Mouse (Mus musculus) gastrocnemius, adult 2 months (tissue): ENCODE measurements around the gene 4930438A08Rik. TPM values are rescaled to one million over a fixed set of nuclear protein-coding genes. Genes with fewer than 3 reads are reported as not detected.

ENCODE experiments used
- DNase-seq: peaks from one replicate; pipeline ENCODE4 v3.0.0; 2022
- H3K27ac ChIP-seq: fragments of 200-600 bp; 2 replicates; pipeline ENCODE4 v1.8.1; 2022; ENCODE audit warnings: mild to moderate bottlenecking
- H3K4me3 ChIP-seq: fragments of 200-600 bp; 2 replicates; pipeline ENCODE4 v1.8.1; 2022; ENCODE audit warnings: mild to moderate bottlenecking, moderate library complexity
- CTCF ChIP-seq: fragments of 200-600 bp; IDR thresholded peaks from 2 replicates; pipeline ENCODE4 v1.8.1; 2022; ENCODE audit warnings: antibody characterized with exemption, mild to moderate bottlenecking, moderate library complexity
- intact Hi-C: fragments of 180-260 bp; cut with DNase I; formaldehyde crosslinking; loops from one replicate; pipeline ENCODE4 v1.15.1; 2025
- total RNA-seq, 2 experiments: library from RNA; stranded (reverse); gene quantifications; 2 replicates each; pipeline ENCODE4 v1.2.3; 2021

4930438A08Rik gene
- total RNA-seq, 2 experiments from 2014 or later = not detected

DNA sequence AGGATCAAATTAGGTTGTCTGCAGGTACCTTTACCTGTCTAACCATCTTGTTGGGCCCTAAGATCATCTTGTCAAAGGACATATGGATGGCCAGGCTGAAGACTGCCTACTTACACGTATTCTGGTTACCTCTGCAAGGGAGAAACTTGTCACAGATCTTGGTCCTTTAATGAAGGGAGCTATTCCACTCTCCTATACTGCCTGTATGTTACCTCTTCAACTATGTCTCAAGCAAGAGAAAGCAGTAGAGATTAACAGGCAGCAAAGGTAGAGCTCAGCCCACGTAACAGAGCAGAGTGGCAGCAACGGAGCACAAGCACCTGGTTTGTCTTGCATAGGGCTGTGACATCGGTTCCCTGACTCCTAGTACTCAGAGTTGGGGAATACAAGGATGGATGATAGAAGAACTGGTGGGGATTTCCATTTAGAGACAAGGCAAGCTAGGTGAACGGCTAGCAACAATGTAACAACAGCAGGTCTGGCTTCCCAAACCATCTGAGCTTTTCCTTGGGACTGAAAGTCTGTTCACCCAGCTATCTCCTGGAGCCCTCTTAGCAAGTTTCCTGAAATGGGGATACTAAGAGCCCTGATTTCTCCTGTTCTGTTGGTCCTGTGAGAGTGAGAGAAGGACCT, 41.1 kb downstream of the 4930438A08Rik start:
- H3K4me3 ChIP-seq = no peak overlapping the region
- H3K27ac ChIP-seq = no peak overlapping the region
- no peak for TF ChIP-seq CTCF
- intact Hi-C loops = no loop called here
- no peak for DNase-seq

DNA sequence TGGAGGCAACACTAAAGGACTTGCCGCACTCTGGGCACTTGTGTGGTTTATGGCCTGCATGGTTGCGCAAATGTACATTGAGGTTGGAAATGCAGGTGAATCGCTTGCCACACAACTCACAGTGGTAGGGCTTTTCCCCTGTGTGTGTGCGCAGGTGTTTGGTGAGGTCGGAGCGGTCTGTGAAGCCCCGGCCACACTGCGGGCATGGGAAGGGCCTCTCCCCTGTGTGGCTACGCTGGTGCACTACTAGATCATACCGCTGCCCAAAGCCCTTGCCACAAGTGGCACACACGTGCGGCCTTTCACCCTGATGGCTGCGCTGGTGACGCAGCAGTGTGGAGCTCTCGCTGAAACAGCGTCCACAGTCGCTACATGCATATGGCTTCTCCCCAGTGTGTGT, 41.7 kb downstream of the 4930438A08Rik start:
- intact Hi-C loops = no loop called here
- Histone ChIP-seq H3K4me3 (no peak overlapping the region), H3K27ac (no peak overlapping the region)
- DNase-seq = no peak
- no peak for TF ChIP-seq CTCF

DNA sequence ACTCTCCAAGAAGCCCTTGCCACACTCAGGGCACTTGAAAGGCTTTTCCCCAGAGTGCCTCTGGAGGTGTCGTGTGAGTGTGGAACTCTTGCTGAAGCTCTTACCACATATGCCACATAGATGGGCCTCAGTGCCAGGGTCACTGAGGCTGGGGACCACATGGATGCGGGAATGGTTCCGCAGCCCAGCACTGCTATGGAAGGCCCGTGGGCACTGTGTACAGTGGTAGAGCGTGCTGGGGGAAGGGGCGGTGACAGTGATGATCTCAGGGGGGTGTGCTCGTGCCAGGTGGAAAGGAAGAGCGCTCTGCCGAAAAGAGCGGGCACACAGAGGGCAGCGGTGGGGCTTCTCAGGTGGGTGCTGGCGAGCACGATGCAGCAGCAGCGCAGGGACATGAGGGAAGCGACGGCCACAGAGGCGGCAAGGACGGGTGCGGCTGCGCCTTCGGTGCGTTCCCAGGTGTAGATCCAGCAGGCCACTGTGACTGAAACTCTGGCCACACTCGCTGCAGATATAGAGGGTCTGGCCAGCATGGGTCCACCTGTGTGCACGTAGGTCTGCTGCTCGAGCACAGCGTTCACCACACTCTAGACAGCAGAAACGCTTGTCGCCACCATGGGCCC, 42.3 kb downstream of the 4930438A08Rik start:
- intact Hi-C loops = no loop called here
- H3K27ac ChIP-seq = no peak overlapping the region
- no peak for DNase-seq
- H3K4me3 ChIP-seq = no peak overlapping the region
- no peak for TF ChIP-seq CTCF

DNA sequence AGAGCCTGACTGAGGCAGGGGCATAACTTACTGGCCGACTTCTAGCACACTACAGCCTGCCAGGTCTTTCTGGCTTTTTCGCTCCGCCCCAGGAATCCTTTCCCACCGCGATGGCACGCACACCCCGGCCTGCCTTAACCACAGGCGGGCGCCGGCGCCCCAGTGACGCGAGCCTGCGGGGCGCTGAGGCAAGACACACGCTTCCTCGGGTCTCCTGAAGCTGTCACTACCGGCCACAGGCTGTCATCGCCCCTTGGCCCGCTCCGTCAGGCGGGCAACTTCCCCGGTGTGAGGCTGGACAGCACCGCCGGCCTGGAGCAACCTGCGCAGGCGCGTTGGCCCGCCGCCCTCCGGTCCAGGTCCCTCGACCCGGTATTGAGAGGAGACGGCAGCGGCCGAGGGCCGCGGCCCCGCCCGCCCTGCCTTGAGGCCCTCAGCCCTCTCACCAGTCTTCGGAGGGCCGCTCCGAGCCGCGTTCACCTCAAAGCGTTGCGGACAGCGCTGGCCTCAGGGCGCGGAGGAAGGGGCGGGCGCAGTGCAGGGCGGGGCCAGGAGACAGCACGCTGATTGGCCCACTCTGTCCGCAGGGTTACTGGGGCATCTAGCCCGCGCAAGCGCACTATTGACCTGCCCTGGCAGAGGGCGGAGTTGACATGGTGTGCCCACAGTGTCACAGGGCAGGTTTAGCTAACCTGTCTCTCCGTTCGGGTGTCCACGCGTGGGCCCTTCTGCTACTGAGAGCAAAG, 48.4 kb downstream of the 4930438A08Rik start:
- peak; percentile 99 for DNase-seq
- intact Hi-C loops = loop anchor here (10.0 kb wide), 1 partner anchor 218 kb away; the partner anchor contains the start of gene Cnot8
- peak overlapping the region; percentile 98 for H3K27ac ChIP-seq
- TF ChIP-seq CTCF = no peak
- H3K4me3 ChIP-seq = peak overlapping the region; percentile 93

DNA sequence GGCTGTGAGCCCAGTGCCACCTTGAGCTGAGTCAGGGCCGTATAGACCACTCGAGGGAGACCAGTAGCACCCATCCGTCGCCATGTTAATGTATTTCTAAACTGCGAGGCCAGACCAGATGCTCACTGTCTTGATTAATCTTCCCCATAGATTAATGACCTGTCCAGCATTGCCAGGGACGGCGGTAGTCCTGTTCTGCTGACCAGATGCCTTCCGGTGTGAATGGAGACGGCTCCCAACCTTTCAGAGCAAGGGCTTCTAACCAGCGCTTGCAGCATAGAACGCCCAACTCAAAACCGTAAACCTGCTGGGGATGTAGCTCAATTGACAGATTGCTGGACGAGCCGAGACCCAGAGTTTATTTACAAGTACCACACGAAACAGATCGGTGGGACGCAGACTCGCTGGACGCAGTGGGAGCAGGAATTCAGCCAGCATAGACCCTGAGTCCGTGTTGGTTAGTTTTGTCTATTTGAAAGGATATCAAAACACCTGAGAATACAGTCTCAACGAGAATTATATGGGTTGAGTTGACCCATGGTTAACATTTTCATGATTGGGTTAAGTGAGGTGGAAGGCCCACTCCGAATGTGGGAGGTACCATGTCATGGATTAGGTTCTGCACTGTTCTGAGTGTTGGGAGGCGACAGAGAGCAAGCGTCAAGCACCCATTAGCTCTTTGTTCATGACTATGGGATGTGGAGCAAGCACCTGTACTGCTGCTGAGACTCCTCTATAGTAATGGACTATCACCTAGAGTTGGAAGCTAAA, 49.2 kb downstream of the 4930438A08Rik start:
- DNase-seq = no peak
- no peak for TF ChIP-seq CTCF
- intact Hi-C loops = loop anchor here (10.0 kb wide), 1 partner anchor 219 kb away; the partner anchor contains the start of gene Cnot8
- H3K27ac ChIP-seq = peak overlapping the region; percentile 98
- peak overlapping the region; percentile 93 for H3K4me3 ChIP-seq

DNA sequence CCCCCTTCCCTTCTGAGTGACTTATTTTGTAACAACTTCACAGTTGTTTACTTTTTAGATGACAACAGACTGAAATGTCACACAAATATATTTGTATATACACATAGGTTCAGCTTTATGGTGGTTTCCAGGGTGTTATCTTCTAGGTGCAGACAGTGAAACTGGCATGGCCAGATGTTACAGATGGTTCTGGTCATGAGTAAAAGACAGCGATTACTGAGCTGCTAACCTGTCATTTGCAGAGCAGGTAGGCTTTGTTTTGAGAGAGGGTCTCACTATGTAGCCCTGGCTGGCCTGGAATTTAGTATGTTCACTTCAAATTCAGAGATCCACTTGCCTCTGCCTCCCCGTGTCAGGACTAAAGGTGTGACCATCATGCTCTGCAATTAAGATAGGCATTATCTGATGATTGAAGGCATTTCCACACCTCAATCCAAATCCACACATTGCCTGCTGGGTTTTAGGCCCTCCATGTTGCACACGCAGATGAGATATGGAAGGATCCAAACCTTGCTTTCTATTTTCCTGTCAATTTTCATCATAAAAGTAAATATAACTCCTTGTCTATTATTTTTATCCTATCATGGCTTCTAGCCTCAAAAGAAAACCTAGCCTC, 50.1 kb downstream of the 4930438A08Rik start:
- TF ChIP-seq CTCF = no peak
- H3K27ac ChIP-seq = no peak overlapping the region
- intact Hi-C loops = loop anchor here (10.0 kb wide), 1 partner anchor 220 kb away; the partner anchor contains the start of gene Cnot8
- no peak overlapping the region for H3K4me3 ChIP-seq
- DNase-seq = no peak

DNA sequence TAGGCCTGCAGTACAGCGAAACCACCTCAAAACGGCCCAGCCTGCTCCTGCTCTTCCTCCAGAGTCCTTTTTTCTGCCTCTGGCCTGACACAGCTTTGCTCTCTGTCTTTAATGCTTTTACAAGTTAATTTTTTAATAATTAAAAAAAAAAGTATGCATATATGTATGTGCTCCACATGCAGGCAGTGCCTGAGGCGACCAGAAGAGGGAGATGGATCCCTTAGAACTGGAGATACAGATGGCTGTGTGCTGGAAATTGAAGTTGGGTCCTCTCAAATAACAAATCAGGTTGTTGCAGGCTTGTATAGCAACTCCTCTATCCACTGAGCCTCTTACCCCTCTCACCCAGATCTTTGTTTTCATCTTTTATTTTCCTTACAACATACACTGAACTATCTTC, 52.2 kb downstream of the 4930438A08Rik start:
- TF ChIP-seq CTCF = peak; percentile 33; the same call in 1 of the 2 replicates
- no peak overlapping the region for H3K27ac ChIP-seq
- no peak for DNase-seq
- H3K4me3 ChIP-seq = no peak overlapping the region
- intact Hi-C loops = loop anchor here (10.0 kb wide), 1 partner anchor 222 kb away; the partner anchor contains the start of gene Cnot8

DNA sequence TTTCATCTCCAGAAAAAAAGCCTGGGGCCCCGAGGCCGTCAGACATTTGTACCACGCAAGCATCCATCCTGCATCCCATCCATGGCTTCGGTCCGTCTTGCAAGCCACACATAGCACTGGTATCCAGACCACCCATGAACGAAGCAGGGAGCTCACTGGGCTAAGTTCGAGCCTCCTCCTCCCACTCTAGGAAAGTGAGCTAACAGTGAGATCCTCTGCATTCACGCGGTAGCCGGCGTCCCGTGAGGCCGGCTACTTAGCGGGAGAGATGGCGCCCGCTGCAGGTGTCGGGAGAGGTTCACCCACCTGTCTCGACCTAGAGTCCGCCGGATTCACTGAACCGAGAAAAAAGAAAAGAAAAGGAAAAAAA, 55.3 kb downstream of the 4930438A08Rik start:
- Histone ChIP-seq H3K4me3 (peak overlapping the region; percentile 91), H3K27ac (peak overlapping the region; percentile 96)
- peak; percentile 4; the same call in 1 of the 2 replicates for TF ChIP-seq CTCF
- no peak for DNase-seq
- intact Hi-C loops = loop anchor here (1.0 to 10.0 kb wide), 2 partner anchors 28 to 225 kb away; partner anchors contain the start of gene Cnot8

DNA sequence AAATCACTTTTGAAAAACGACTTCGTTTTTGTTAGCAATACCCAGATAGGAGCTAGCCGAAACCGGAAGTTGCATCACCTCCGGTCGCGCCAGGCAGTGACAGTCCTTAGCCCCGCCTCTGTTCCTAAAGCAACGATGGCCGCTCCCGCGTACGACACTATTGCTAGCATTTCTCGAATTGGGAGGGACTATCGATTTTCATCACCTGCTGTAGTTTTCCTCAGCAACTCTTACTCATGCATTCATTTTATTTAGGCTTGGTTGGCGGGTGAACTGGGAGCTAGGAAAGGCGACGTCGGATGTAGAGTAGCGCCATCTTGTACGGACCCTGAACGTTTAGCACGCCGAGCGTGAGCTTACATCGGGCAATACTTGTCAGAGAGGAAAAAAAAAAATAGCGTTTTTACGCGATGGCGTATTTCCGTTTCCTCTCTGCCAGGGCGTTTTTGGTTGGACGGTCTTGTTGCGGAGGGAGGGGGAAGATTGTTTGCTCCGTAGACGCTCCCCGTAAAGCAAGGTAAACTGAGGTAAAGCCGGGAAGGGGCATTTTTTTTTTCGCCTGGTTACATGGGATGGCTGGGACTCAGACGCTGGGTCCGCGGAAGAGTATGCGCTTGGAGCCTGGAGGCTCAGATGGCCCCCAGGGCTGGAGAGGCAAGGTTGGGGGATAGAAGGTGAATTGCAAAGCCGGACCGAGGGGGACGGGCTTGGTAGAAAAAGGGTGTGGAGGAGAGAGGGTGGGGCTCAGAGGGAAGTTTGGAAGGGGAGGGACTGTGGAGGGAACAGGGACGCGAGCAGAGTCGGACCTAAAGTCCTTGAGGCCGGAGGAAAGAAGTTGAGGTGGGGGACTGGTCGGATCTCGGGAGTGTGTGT, 55.9 kb downstream of the 4930438A08Rik start, which contains the start of the genes Zfp672 and Sh3bp5l:
TSS of gene Zfp672 (minus strand) at position 64 of the 873 bp plus-strand sequence.
TSS of gene Sh3bp5l (plus strand) at position 449 of the 873 bp plus-strand sequence.
- intact Hi-C loops = loop anchor here (1.0 kb wide), 1 partner anchor 28 kb away; no protein-coding TSS in a partner anchor
- no peak for TF ChIP-seq CTCF
- Histone ChIP-seq H3K27ac (peak within 1 kb of the TSS; percentile 96), H3K4me3 (peak within 1 kb of the TSS; percentile 91)
- DNase-seq = peak; percentile 93

DNA sequence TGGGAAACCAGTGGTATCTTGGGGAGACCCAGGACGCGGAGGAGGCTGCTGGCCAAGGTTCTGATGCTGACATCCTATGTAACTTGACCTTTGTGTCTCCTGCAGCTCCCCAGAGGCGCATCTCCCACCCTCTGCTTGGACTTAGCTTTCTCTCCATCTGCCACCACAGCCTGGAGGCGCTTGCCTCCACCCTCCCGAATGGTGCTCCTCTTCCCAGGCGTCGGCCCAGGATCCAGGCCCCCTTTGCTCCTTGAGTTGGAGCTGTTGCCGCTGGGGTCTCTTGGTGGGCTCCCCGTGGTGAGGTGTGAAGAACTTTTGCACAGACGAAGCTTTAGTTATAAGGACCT, 56.5 kb downstream of the 4930438A08Rik start:
- H3K27ac ChIP-seq = peak overlapping the region; percentile 96
- intact Hi-C loops = no loop called here
- H3K4me3 ChIP-seq = peak overlapping the region; percentile 91
- no peak for TF ChIP-seq CTCF
- DNase-seq = no peak

DNA sequence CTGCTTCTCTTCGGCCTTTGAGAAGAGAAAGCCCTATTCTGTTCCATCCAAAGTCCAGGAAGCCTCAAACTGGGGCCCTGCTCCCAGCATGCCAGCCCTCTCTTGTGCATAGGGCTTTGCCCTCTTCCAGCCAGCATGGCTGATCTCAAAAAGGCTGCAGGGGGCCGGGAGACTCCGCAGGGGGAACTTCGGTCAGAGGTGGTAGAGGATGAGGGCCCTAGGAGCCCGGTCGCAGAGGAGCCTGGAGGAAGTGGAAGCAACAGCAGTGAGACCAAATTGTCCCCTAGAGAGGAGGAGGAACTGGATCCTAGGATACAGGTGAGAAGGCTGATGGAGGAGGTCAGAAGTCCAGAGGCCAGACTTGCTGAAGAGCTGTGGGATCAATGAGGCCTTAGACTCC, 56.9 kb downstream of the 4930438A08Rik start:
- H3K4me3 ChIP-seq = peak overlapping the region; percentile 91
- TF ChIP-seq CTCF = no peak
- H3K27ac ChIP-seq = peak overlapping the region; percentile 96
- intact Hi-C loops = no loop called here
- no peak for DNase-seq
